Mouse (Mus musculus): Measurements from ENCODE around the gene Ywhah.
"Not testable (repeated sequence)": the region's sequence is repeated elsewhere in the genome, so short reads cannot be mapped to it uniquely, and the experiment has no call there.

The Ywhah gene

GRCm38 (mm10) chr5:33011132-33012106 is 7.2 kb upstream of the Ywhah start:
- DNase-seq (ENCODE audit: low read depth, low spot score), result no peak

GRCm38 (mm10) chr5:33014096-33014495 is 4.5 kb upstream of the Ywhah start:
- no peak for DNase-seq (ENCODE audit: low read depth, low spot score)

- DNase-seq (ENCODE audit: low read depth, low spot score), result no peak
Observed at GRCm38 (mm10) chr5:33015579-33015978, 3.0 kb upstream of the Ywhah start.

GRCm38 (mm10) chr5:33018189-33018560 is 441 bp upstream of the Ywhah start:
- DNase-seq (ENCODE audit: low read depth, low spot score), result no peak

- DNase-seq (ENCODE audit: low read depth, low spot score), result no peak
Observed at GRCm38 (mm10) chr5:33019426-33019821, 808 bp downstream of the Ywhah start.

GRCm38 (mm10) chr5:33021622-33022021 is 3.0 kb downstream of the Ywhah start:
- DNase-seq (ENCODE audit: low read depth, low spot score), result no peak

- no peak for DNase-seq (ENCODE audit: low read depth, low spot score)
Observed at GRCm38 (mm10) chr5:33023337-33023736, 4.7 kb downstream of the Ywhah start.

- DNase-seq (ENCODE audit: low read depth, low spot score), result no peak
Observed at GRCm38 (mm10) chr5:33024474-33024873, 5.9 kb downstream of the Ywhah start.

GRCm38 (mm10) chr5:33028656-33029055 is 10.0 kb downstream of the Ywhah start:
- no peak for DNase-seq (ENCODE audit: low read depth, low spot score)

GRCm38 (mm10) chr5:33030425-33031175 is 12.0 kb downstream of the Ywhah start:
- DNase-seq (ENCODE audit: low read depth, low spot score), result no peak

- no peak for DNase-seq (ENCODE audit: low read depth, low spot score)
Observed at GRCm38 (mm10) chr5:33032036-33032773, 13.6 kb downstream of the Ywhah start.

GRCm38 (mm10) chr5:33033121-33033520 is 14.5 kb downstream of the Ywhah start:
- peak; percentile 81 for DNase-seq (ENCODE audit: low read depth, low spot score)

GRCm38 (mm10) chr5:33033633-33034032 is 15.0 kb downstream of the Ywhah start:
- not testable (repeated sequence) for DNase-seq (ENCODE audit: low read depth, low spot score)

- peak; percentile 58 for DNase-seq (ENCODE audit: low read depth, low spot score)
Observed at GRCm38 (mm10) chr5:33034100-33034499, 15.5 kb downstream of the Ywhah start.

GRCm38 (mm10) chr5:33034916-33035315 is 16.3 kb downstream of the Ywhah start:
- DNase-seq (ENCODE audit: low read depth, low spot score), result no peak

- peak; percentile 67 for DNase-seq (ENCODE audit: low read depth, low spot score)
Observed at GRCm38 (mm10) chr5:33038656-33039509, 20.3 kb downstream of the Ywhah start.

GRCm38 (mm10) chr5:33039510-33039911 is 20.9 kb downstream of the Ywhah start:
- peak; percentile 85 for DNase-seq (ENCODE audit: low read depth, low spot score)

- not testable (repeated sequence) for DNase-seq (ENCODE audit: low read depth, low spot score)
Observed at GRCm38 (mm10) chr5:33040735-33041134, 22.1 kb downstream of the Ywhah start.

- no peak for DNase-seq (ENCODE audit: low read depth, low spot score)
Observed at GRCm38 (mm10) chr5:33043397-33043796, 24.8 kb downstream of the Ywhah start.

- no peak for DNase-seq (ENCODE audit: low read depth, low spot score)
Observed at GRCm38 (mm10) chr5:33044636-33045315, 26.2 kb downstream of the Ywhah start.

Measured in A20 (cell line).